Mouse (Mus musculus): ENCODE measurements at regions not wholly inside any gene's neighbourhood (a gene's known extent, or its start where the extent isn't known, plus 50 kb on each side); places are given as distances from the start of the nearest gene placed in this dataset.

DNA sequence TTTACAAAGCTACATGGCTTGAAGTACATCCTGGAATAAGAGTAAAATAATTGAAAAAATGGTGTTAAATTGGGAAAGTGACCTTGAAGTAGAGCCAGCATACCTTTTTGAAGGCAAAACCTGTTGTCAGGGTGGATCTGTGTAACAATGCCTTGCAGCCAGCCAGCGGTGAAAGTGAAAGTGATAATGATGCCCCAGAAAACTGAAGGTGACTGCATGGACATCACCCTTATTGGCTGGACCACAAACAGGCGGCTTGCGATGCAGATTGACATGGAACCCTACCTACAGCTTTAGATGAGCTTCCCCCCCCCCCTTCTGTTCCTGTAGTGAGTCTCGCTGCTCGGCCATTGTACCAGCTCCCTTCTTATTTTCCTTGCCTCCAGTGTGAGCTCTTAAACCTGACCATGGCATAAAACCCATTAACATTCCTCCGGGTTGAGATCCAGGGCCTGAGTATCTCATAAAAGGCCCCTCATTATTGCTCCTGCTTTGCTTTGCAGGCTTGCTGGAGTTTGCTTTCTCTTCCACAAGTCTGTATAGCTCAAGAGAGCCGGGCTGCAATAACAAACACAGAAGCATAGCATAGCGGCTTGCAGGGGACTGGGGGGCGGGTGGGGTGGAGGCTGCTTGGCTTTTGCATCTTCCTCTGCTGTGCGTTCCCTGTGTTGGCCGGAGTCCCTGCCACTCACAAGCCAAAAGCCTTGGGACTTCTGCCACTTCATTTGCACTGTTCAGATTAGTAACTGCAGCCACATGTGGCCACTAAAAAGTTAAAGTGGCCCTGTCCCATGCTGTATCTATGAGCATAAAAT lies 292.1 kb downstream of the Plpp3 start:
- no peak for ATAC-seq (replicated peaks; ENCODE audit: poor library complexity, severe bottlenecking)

DNA sequence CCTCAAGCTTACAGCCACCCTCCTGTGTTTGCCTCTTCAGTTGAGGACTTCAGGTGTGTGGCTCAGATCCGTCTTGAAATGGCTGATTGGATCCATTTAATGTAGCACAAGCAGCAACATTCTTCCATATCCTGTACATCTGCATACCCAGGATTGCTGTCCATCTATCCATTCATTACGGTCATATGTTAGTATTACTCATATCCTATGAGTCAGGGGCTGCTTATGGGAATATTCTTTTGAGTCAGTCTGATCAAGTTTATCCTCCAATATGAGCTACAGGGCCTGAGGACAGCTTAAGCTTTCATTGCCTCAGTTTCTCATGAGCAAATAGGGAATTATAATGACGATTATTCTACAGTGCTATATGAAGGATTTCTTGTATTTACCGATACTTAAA lies 293.7 kb downstream of the Plpp3 start:
- no peak for ATAC-seq (replicated peaks; ENCODE audit: poor library complexity, severe bottlenecking)

- ATAC-seq (replicated peaks; ENCODE audit: poor library complexity, severe bottlenecking) = no peak
Observed at GRCm38 (mm10) chr4:105451871-105452270, 294.7 kb downstream of the Plpp3 start.

DNA sequence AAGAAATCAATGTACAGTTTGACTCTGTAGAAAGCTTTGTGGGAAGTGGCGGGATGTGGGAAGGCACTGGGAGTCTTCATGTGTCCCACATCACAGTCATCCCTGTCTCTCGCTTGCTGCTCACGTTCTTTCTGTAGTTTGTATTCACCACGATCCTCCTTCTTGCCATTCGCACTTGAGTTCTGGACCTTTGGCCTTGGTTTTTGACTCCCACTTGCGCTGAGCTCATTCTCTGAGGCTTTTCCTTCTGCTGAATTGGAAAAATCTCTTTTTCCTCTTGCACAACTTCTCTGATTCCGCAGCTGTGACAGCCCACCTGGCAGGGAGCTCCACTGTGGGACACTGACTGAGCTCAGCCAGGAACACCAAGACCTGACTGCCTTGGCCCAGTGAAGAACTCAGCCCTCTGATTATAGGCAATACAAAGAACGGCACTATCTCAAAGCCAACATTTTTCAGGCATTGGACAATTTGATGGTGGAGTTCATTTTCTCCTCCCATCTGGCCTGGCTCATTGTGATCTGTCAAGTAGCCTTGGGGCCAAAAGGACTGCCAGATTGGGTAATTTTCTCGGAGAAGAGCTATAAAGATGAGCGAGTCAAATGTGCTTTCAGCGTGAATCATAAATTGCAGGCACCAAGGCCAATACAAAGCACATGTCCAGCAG lies 299.9 kb downstream of the Plpp3 start:
- no peak for ATAC-seq (replicated peaks; ENCODE audit: poor library complexity, severe bottlenecking)

GRCm38 (mm10) chr4:105459991-105460688 lies 303.0 kb downstream of the Plpp3 start:
- ATAC-seq (replicated peaks; ENCODE audit: poor library complexity, severe bottlenecking) = no peak

DNA sequence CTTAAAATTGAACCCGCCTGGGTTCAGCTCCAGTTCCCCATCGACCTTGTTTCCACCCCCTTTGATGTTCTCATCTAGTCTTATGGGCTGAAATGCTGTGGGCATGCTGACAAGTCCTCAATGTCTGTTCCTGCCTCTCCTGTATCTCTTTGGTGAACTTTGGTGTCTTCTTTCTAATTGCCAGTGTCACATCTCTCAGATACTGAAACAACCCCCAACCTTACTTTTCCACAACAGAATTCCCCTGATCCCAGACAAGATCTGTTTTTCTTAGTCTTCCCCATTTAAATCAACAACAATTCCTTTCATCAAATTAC lies 303.5 kb downstream of the Plpp3 start:
- no peak for ATAC-seq (replicated peaks; ENCODE audit: poor library complexity, severe bottlenecking)

GRCm38 (mm10) chr4:105467811-105468210 lies 310.7 kb downstream of the Plpp3 start:
- no peak for ATAC-seq (replicated peaks; ENCODE audit: poor library complexity, severe bottlenecking)

DNA sequence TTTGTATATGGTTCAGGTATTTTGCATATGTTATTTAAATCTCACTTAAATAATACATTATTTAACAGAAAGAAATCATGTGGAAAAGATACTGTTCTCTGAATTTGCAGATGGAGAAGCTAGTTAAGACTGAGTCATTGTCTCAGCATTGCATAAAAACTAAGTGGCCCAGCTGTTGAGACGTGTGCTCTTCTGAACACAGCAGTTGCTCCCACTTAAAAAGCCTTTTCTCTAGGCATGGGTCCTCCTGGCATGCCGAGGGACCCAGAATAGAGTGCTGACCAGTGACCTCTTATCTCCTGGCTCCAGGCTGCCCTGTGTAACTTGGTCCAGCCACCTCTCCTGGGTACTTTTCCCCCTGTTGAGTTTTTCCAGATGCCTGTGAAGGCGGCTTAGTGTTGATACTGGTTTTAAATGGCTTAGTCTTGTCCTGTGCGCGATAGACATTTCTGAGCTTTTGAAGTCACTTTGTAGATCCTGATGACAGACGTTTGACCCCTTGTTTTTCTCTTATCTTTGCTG lies 312.2 kb downstream of the Plpp3 start:
- no peak for ATAC-seq (replicated peaks; ENCODE audit: poor library complexity, severe bottlenecking)

DNA sequence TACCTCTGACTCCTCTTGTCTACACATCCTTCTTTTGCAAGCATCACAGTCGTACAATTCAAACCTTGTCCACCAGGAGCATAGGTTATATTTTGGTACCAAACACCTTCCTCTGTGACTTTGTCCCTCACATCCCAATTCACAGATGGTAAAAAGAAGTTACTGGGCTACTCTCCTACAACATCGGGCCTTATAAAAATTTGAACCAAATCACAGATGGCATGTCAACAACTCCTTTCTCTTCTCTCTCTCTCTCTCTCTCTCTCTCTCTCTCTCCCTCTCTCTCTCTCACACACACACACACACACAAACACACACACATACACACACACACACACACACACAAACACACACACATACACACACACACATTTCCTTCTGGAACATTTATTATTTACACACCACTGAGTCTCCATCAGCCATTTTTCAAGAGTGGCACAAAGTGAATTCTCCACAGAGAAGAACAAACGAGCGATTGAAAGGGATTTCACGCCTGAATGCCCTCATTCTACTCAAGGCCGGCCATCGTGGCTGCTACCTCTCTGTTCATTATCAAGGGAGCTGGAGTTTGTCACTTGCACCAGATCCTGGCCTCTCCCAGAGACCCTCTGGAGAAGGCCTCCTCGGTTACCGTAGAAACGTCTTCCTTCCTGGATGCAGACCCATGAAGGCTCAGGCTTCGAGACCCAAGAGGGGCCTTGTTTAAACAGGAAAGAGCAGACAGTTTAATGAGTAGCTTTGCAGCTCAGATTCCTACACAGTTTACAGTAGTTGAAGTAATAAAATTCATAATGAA lies 314.7 kb upstream of the Gm12728 start:
- ATAC-seq (replicated peaks; ENCODE audit: poor library complexity, severe bottlenecking) = no peak

GRCm38 (mm10) chr4:105476332-105476731 lies 313.3 kb upstream of the Gm12728 start:
- ATAC-seq (replicated peaks; ENCODE audit: poor library complexity, severe bottlenecking) = no peak

GRCm38 (mm10) chr4:105486376-105486775 lies 303.3 kb upstream of the Gm12728 start:
- no peak for ATAC-seq (replicated peaks; ENCODE audit: poor library complexity, severe bottlenecking)

DNA sequence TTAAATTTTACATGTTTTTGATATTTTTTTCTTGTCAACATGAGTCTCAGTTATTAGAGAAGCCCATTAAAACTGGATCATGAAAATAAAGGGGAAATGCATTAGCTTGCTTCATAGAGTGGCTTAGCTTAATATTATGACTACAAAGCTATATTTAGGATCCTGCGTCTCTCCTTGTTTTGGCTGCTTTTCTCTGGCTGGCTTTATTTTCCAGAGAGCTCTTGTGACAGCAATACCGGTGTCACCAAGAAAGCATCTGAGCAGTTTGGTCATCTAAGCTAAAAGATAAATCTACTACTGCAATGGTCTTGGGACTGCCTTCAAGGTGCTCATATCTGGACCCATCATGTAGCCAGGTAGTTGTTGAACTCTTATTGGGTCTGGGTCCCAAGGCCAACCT lies 293.5 kb upstream of the Gm12728 start:
- no peak for ATAC-seq (replicated peaks; ENCODE audit: poor library complexity, severe bottlenecking)

DNA sequence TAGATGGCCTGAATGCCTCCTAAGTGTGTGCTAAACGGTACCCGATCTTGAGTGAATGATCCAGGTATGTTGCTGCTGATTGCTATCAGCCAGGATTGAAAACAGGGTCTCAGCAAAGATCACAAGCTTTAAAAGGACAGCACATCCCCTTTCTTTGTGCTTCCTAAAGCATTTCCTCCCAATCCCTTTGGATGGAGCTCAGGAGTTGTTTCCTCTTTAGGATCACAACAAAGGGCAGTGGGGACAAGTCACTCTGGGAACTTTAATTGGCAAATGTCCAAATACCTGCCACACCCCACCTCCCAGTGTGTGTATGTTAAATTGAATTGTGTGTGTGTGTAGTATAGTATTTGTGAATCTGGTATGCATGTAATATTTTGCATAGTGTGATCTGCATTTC lies 283.5 kb upstream of the Gm12728 start:
- no peak for ATAC-seq (replicated peaks; ENCODE audit: poor library complexity, severe bottlenecking)

GRCm38 (mm10) chr4:105507221-105507620 lies 282.4 kb upstream of the Gm12728 start:
- ATAC-seq (replicated peaks; ENCODE audit: poor library complexity, severe bottlenecking) = no peak

DNA sequence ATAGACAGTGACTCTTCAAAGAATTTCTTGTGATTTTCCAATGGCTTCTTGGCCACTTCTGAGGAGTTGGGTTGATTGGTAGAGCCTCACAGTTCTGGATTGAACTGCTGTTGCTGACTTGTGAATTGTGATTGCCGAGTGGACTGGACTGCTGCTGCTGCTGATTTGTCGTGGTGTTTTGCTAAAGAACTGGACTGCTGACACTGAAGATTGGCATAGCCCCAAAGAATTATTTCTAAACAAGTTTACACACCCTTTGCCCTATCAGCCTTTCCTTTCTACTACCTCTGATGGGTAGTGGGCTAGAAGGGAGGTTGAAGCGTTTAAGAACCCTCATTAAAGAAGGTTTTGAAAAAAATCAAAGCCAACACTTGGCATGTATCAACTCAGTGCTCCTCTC lies 280.6 kb upstream of the Gm12728 start:
- ATAC-seq (replicated peaks; ENCODE audit: poor library complexity, severe bottlenecking) = no peak

- ATAC-seq (replicated peaks; ENCODE audit: poor library complexity, severe bottlenecking) = no peak
Observed at GRCm38 (mm10) chr4:105510406-105510805, 279.3 kb upstream of the Gm12728 start.

DNA sequence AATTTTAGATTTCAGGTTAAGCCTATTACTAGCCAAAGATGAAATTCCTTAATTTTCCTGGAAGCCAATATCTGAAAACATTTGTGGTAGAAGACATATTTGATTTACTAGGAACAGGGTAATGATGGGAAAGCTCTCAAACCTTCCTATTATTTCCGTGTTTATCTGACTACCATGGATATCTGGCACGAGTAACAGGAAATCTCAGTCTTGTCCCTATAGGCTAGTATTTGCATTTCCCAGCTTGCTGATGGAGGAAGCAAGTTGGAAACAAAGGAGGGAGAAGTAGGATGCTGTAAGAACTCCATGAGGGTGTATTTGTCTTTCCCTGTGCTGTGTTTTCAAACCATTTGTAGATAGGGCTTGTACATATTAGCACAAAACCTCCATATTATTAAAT lies 264.5 kb upstream of the Gm12728 start:
- ATAC-seq (replicated peaks; ENCODE audit: poor library complexity, severe bottlenecking) = no peak

- ATAC-seq (replicated peaks; ENCODE audit: poor library complexity, severe bottlenecking) = no peak
Observed at GRCm38 (mm10) chr4:105526755-105527154, 262.9 kb upstream of the Gm12728 start.

GRCm38 (mm10) chr4:105527316-105527715 lies 262.4 kb upstream of the Gm12728 start:
- ATAC-seq (replicated peaks; ENCODE audit: poor library complexity, severe bottlenecking) = no peak

GRCm38 (mm10) chr4:105531651-105532425 lies 257.8 kb upstream of the Gm12728 start:
- no peak for ATAC-seq (replicated peaks; ENCODE audit: poor library complexity, severe bottlenecking)

Data from granulocyte monocyte progenitor cell, adult 5-6 weeks (primary cell).